Mouse (Mus musculus) C2C12 (cell line): ENCODE results near the gene Prkg2. TPM values are rescaled to one million over a fixed set of nuclear protein-coding genes. Genes with fewer than 3 reads are reported as not detected.

ENCODE experiments used
- H3K27me3 ChIP-seq: one replicate; pipeline ENCODE4 v1.6.1; 2011; ENCODE audit not compliant: control insufficient read depth, insufficient read depth, insufficient read length
- H3K36me3 ChIP-seq: one replicate; pipeline ENCODE4 v1.6.1; 2011; ENCODE audit not compliant: control insufficient read depth, insufficient read depth
- H3K4me3 ChIP-seq: one replicate; pipeline ENCODE4 v1.5.1; 2011; ENCODE audit warnings: mild to moderate bottlenecking, control low read depth; ENCODE audit not compliant: poor library complexity, insufficient read depth, severe bottlenecking
- H3K79me2 ChIP-seq: one replicate; pipeline ENCODE4 v1.6.1; 2011; ENCODE audit not compliant: control insufficient read depth, insufficient read depth
- H3K79me3 ChIP-seq: one replicate; pipeline ENCODE4 v1.6.1; 2011; ENCODE audit warnings: low read depth, control low read depth
- H3ac ChIP-seq: one replicate; pipeline ENCODE3; 2011; ENCODE audit warnings: low read depth; ENCODE audit not compliant: control insufficient read depth, insufficient read length
- CEBPB ChIP-seq: IDR thresholded peaks from one replicate; pipeline ENCODE4 v1.6.1; 2011; ENCODE audit warnings: low read depth, mild to moderate bottlenecking, control low read depth, moderate library complexity
- CTCF ChIP-seq: IDR thresholded peaks from one replicate; pipeline ENCODE4 v1.5.1; 2011; ENCODE audit not compliant: control insufficient read depth, insufficient read depth, insufficient read length
- FOSL1 ChIP-seq: IDR thresholded peaks from one replicate; pipeline ENCODE4 v1.8.0; 2011; ENCODE audit warnings: mild to moderate bottlenecking, low read length; ENCODE audit not compliant: poor library complexity, insufficient read depth, severe bottlenecking
- MAX ChIP-seq: IDR thresholded peaks from one replicate; pipeline ENCODE4 v1.6.1; 2011; ENCODE audit warnings: mild to moderate bottlenecking, control low read depth
- MYOD1 ChIP-seq: IDR thresholded peaks from one replicate; pipeline ENCODE4 v1.6.1; 2011; ENCODE audit warnings: low read depth; ENCODE audit not compliant: control insufficient read depth, insufficient read length
- MYOG ChIP-seq: IDR thresholded peaks from one replicate; pipeline ENCODE4 v1.6.1; 2011; ENCODE audit not compliant: control insufficient read depth, insufficient read length; ENCODE audit errors: extremely low read depth
- USF1 ChIP-seq: IDR thresholded peaks from one replicate; pipeline ENCODE4 v1.6.1; 2011; ENCODE audit warnings: low read depth, mild to moderate bottlenecking, control low read depth, moderate library complexity
- polyA plus RNA-seq: library from polyadenylated mRNA; unstranded; fragments of >200 nt; fragmentation: generic; extraction: Trizol; gene quantifications from one replicate; pipeline ENCODE4 v1.2.1, GENCODE M21; 2012; ENCODE audit warnings: missing spikeins

The Prkg2 gene
- polyA plus RNA-seq, 1 experiment, result 45.7 TPM

DNA sequence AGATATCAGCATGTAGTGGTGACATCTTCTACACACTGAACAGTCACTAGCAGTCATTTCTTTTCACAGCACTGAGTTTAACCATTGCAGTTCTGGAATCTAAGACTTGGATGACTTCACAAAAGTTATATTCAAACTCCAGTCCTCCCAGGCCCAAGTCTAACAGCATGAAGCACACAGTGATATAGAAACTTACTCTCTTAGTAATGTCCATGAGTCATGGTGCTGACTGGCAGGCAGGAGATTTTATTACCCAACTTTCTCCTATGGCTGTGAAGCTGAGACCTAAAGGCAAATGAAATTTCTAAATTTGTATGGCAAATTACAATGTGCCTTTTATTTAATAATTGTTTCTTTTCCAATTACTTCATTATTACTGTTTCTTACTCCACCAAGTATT lies 139.2 kb downstream of the Prkg2 start:
- Histone ChIP-seq H3K79me3 (no peaks in the 10 kb centered on the region), H3K27me3 (no peaks in the 10 kb centered on the region), H3ac (no peak overlapping the region), H3K4me3 (no peak overlapping the region), H3K79me2 (no peaks in the 10 kb centered on the region), H3K36me3 (no peaks in the 10 kb centered on the region)
- no peak for TF ChIP-seq USF1
- no peak for TF ChIP-seq CEBPB
- no peak for TF ChIP-seq MYOD1
- TF ChIP-seq MAX, result no peak
- no peak for TF ChIP-seq FOSL1
- TF ChIP-seq MYOG, result no peak
- no peak for TF ChIP-seq CTCF

DNA sequence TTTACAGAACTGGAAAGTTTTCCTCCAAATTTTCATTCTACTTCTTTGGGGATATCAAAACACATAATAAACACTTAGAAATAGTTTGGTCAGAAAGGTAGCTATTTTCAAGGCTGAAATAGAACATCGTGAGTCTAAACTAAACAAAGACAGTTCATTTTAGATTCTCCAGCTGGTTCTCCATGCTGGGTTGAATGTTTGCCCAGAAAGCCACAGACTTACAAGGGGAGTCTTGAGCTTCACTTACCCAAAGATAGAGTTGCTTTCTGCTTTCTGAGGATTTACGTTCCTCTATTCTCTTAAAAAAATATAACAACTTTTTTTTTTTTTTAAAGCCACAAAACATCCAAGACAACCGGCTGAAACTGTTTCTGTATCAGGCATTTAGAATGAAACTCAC lies 142.9 kb downstream of the Prkg2 start:
- Histone ChIP-seq H3K79me2 (no peaks in the 10 kb centered on the region), H3K27me3 (no peaks in the 10 kb centered on the region), H3ac (no peak overlapping the region), H3K36me3 (no peaks in the 10 kb centered on the region), H3K79me3 (no peaks in the 10 kb centered on the region), H3K4me3 (no peak overlapping the region)
- no peak for TF ChIP-seq MYOG

DNA sequence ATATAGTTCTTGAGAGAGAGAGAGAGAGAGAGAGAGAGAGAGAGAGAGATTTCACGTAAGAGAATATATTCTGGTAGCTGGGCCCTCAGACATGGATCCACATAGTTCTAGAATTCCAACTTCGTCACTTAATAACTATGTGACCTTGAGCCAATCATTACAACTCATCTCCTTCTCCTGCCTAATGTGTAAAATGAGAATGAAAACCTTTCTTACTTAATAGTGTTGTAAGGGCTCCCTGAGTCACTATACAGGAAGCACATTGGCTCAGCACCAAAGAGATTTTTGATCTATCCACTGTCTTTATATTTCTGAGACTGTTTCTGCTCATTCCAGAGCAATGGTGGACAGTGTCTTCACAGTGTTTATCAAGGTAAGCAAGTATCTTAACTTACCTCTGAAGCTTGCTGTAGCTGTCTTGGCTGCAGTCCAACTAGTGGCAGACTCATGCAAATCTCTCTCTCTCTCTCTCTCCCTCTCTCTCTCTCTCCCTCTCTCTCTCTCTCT lies 146.6 kb downstream of the Prkg2 start:
- no peak overlapping the region for H3ac ChIP-seq
- H3K36me3 ChIP-seq, result no peaks in the 10 kb centered on the region
- H3K27me3 ChIP-seq, result no peaks in the 10 kb centered on the region
- H3K4me3 ChIP-seq, result no peak overlapping the region
- H3K79me3 ChIP-seq, result no peaks in the 10 kb centered on the region
- no peak for TF ChIP-seq MYOG
- TF ChIP-seq USF1, result no peak
- no peak for TF ChIP-seq CTCF
- TF ChIP-seq MAX, result no peak
- TF ChIP-seq MYOD1, result no peak
- TF ChIP-seq CEBPB, result peak; percentile 12
- TF ChIP-seq FOSL1, result no peak
- no peaks in the 10 kb centered on the region for H3K79me2 ChIP-seq

DNA sequence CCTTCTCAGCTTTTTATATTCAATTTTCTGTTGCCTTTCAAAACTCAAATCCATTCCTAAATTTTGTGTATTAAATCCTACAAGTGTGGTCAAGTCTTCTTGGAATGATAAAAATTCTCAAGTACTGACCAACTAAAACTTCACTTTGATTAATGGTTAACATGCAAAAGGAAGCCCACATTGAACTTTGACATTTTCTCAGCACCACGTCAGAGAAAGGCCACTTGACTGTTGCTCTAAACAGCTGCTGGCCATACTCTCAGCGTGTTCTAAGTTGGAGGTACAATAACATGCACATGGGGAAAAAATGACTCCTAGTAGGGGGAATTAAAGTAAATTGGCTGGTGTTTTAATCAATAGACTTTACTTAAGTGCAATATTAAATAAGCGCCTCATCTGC lies 155.1 kb downstream of the Prkg2 start:
- Histone ChIP-seq H3ac (no peak overlapping the region), H3K79me2 (no peaks in the 10 kb centered on the region), H3K79me3 (no peaks in the 10 kb centered on the region), H3K36me3 (no peaks in the 10 kb centered on the region), H3K4me3 (no peak overlapping the region), H3K27me3 (no peaks in the 10 kb centered on the region)
- TF ChIP-seq FOSL1 (no peak), MYOD1 (no peak), MAX (no peak), USF1 (no peak), CTCF (no peak), CEBPB (no peak), MYOG (no peak)

Other genes starting within 250 kb of the Prkg2 start
- gene Bmp3, start 182.9 kb downstream of the Prkg2 start, polyA plus RNA-seq, result not detected